Mouse (Mus musculus): ENCODE measurements at regions not wholly inside any gene's neighbourhood (a gene's known extent, or its start where the extent isn't known, plus 50 kb on each side); places are given as distances from the start of the nearest gene placed in this dataset.

DNA sequence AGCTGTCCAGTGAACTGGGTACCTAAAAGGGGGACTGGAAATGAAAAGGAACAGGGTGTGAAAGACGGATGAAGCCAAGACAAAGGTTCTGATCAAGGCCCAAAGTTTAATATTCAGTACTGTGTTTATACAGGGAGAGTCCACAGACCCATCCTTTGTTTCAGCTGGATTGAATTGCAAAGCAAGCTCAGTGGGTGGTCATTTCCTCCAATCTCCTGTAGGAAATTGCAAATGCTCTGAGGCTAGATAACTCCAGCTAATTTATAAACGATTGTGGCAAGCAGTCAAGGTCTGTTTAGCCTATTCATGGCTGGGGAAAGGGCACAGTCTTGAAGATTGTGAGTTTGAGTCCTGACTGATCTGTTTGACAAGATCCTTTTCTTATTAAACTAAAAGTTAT lies 650.3 kb downstream of the Ccdc50 start:
- TF ChIP-seq POLR2A (IDR thresholded peaks at IDR 0.05; ENCODE audit: insufficient read depth, low read depth, low read length), result no peak
- no peak for TF ChIP-seq CTCF (IDR thresholded peaks at IDR 0.05; ENCODE audit: insufficient read depth, low read depth, low read length)
